Mouse (Mus musculus) heart, embryonic 15.5 days (tissue): ENCODE measurements around the gene Rps3. TPM values are rescaled to one million over a fixed set of nuclear protein-coding genes. Genes with fewer than 3 reads are reported as not detected.
A peak's percentile ranks its signal among the peaks of the same experiment; 100 is the strongest.

Source experiments
- ATAC-seq: fragments of 200-750 bp; cut with Nextera tagmentation; replicated peaks from 2 replicates; pipeline ENCODE4 v1.8.0; 2017; ENCODE audit warnings: low read depth, moderate TSS enrichment; ENCODE audit not compliant: insufficient number of reproducible peaks, insufficient read depth, low FRiP score
- H3K27ac ChIP-seq: fragments of 300-500 bp; sonication (generic); 2 replicates; pipeline ENCODE4 v1.5.1; 2015; ENCODE audit warnings: mild to moderate bottlenecking, inconsistent platforms
- H3K27me3 ChIP-seq: fragments of 300-500 bp; sonication (generic); 2 replicates; pipeline ENCODE4 v1.6.1; 2015; ENCODE audit warnings: inconsistent platforms
- H3K36me3 ChIP-seq: fragments of 300-500 bp; sonication (generic); 2 replicates; pipeline ENCODE4 v1.6.1; 2015; ENCODE audit warnings: mild to moderate bottlenecking, inconsistent platforms
- H3K4me1 ChIP-seq: fragments of 300-500 bp; sonication (generic); replicated peaks from 2 replicates; pipeline ENCODE4 v1.6.1; 2015; ENCODE audit warnings: inconsistent platforms
- H3K4me2 ChIP-seq: fragments of 300-500 bp; sonication (generic); 2 replicates; pipeline ENCODE4 v1.6.1; 2015; ENCODE audit warnings: inconsistent platforms, mild to moderate bottlenecking, moderate library complexity
- H3K4me3 ChIP-seq: fragments of 300-500 bp; sonication (generic); 2 replicates; pipeline ENCODE4 v1.5.1; 2015; ENCODE audit warnings: mild to moderate bottlenecking, inconsistent platforms
- H3K9ac ChIP-seq: fragments of 300-500 bp; sonication (generic); 2 replicates; pipeline ENCODE4 v1.6.1; 2015; ENCODE audit warnings: mild to moderate bottlenecking, inconsistent platforms
- H3K9me3 ChIP-seq: fragments of 300-500 bp; sonication (generic); replicated peaks from 2 replicates; pipeline ENCODE4 v1.6.1; 2016; ENCODE audit warnings: inconsistent platforms
- whole genome bisulfite sequencing: fragments of 180-500 bp; shearing (Covaris S2); methylation state at CpG from one replicate; pipeline ENCODE4 v1.1.7; 2015; ENCODE audit warnings: mixed read lengths; 5-methylcytosine and 5-hydroxymethylcytosine counted together
- polyA plus RNA-seq: library from polyadenylated mRNA; unstranded; fragments of >200 nt; fragmentation: Nextera tagmentation; extraction: Ambion mirVana; gene quantifications from 2 replicates; pipeline ENCODE4 v1.2.1, GENCODE M21; 2015

Rps3 gene
- polyA plus RNA-seq, 1 experiment from 2014 or later = 490 TPM

DNA sequence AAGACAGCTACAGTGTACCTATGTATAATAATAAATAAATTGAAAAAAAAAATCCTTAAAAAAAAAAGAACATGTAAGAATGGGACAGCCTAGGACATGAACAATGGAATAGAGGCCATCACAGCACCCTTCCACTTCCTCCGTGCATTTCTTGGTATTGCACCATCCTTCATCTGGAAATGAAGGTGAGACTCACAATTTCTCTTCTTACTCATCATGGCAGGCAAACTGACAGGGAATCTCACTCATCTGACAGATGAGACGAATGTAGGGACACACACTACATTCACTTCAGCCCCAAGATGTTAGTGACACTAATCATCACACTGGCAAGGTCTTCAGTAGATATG is 8.0 kb downstream of the Rps3 start:
- Histone ChIP-seq H3K4me2 (no peak overlapping the region), H3K36me3 (peaks cover 58% of the 10 kb centered on the region), H3K4me1 (peaks cover 25% of the 10 kb centered on the region), H3K4me3 (no peak overlapping the region), H3K27me3 (no peaks in the 10 kb centered on the region), H3K9me3 (no peaks in the 10 kb centered on the region), H3K9ac (no peak overlapping the region), H3K27ac (no peak overlapping the region)
- WGBS = 82% methylated on average over 2 of the region's 2 CpGs
- no peak for ATAC-seq

- 48% methylated on average over 12 of the region's 12 CpGs for WGBS
- Histone ChIP-seq H3K4me2 (no peak overlapping the region), H3K36me3 (peaks cover 53% of the 10 kb centered on the region), H3K9ac (no peak overlapping the region), H3K4me1 (peaks cover 22% of the 10 kb centered on the region), H3K9me3 (no peaks in the 10 kb centered on the region), H3K4me3 (no peak overlapping the region), H3K27ac (no peak overlapping the region; the same call in 1 of the 2 replicates), H3K27me3 (no peaks in the 10 kb centered on the region)
- peak; percentile 64 for ATAC-seq
These were observed 8.5 kb downstream of the Rps3 start for GRCm38 (mm10) chr7:99474836-99475561.

DNA sequence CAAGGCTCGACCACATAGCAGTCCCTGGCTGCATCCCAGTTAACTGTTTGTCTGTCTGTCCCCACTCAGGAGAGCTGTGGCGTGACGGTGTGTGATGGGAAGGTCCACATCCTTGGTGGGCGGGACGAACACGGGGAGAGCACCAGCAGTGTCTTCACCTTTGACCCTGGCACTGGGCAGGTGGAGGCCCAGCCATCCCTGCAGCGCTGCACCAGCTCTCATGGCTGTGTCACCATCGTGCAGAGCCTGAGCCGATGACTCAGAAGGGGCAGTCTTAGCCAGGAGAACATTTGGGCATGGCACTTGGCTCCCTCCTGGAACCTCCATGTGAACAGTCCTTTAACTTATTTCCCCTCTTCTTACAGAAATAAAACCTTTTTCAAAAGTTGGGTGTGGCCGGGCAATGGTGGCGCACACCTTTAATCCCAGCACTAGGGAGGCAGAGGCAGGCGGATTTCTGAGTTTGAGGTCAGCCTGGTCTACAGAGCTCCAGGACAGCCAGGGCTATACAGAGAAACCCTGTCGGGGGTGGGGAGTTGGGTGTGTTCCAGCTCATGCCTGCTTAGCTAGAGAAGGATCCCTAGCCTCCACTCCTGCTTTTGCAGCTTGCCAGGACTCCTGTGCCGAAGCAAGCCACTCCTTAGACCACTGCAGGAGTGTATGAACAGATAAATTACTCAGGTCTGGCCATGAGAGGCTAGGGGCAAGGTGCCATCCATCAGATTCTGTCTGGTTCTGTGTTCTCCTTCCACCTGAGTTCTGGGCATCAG is 9.7 kb downstream of the Rps3 start:
- Histone ChIP-seq H3K27me3 (no peaks in the 10 kb centered on the region), H3K27ac (no peak overlapping the region), H3K9ac (no peak overlapping the region), H3K36me3 (peaks cover 41% of the 10 kb centered on the region), H3K9me3 (no peaks in the 10 kb centered on the region), H3K4me3 (no peak overlapping the region), H3K4me1 (peaks cover 25% of the 10 kb centered on the region), H3K4me2 (no peak overlapping the region)
- no peak for ATAC-seq
- WGBS = 74% methylated on average over 14 of the region's 14 CpGs

DNA sequence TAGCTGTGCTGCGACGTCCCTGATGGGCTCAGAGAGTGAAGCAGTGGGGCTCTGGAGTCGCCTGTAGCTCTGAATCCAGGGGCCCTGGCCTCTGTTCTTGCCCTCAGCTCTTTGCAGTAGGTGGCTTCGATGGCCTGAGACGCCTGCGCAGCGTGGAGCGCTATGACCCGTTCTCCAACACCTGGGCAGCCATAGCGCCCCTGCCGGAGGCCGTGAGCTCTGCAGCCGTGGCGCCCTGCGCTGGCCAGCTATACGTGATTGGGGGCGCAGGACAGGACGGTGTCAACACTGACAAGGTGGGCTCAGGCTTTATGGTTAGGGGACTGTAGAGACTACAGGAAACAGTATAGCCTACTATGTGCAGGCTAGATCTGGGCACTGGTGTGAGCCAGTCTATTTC is 12.0 kb downstream of the Rps3 start:
- Histone ChIP-seq H3K27me3 (no peaks in the 10 kb centered on the region), H3K4me1 (peaks cover 43% of the 10 kb centered on the region), H3K36me3 (peaks cover 22% of the 10 kb centered on the region), H3K4me3 (no peak overlapping the region), H3K4me2 (no peak overlapping the region), H3K27ac (no peak overlapping the region), H3K9me3 (no peaks in the 10 kb centered on the region), H3K9ac (no peak overlapping the region)
- no peak for ATAC-seq
- 62% methylated on average over 18 of the region's 18 CpGs for WGBS

- Histone ChIP-seq H3K4me2 (no peak overlapping the region), H3K9me3 (no peaks in the 10 kb centered on the region), H3K4me1 (peaks cover 50% of the 10 kb centered on the region), H3K27me3 (no peaks in the 10 kb centered on the region), H3K4me3 (no peak overlapping the region), H3K27ac (peak overlapping the region; percentile 88), H3K9ac (no peak overlapping the region), H3K36me3 (peaks cover 14% of the 10 kb centered on the region)
- no peak for ATAC-seq
- WGBS = 80% methylated on average over 17 of the region's 17 CpGs
These were observed 13.7 kb downstream of the Rps3 start for GRCm38 (mm10) chr7:99469680-99470405.

DNA sequence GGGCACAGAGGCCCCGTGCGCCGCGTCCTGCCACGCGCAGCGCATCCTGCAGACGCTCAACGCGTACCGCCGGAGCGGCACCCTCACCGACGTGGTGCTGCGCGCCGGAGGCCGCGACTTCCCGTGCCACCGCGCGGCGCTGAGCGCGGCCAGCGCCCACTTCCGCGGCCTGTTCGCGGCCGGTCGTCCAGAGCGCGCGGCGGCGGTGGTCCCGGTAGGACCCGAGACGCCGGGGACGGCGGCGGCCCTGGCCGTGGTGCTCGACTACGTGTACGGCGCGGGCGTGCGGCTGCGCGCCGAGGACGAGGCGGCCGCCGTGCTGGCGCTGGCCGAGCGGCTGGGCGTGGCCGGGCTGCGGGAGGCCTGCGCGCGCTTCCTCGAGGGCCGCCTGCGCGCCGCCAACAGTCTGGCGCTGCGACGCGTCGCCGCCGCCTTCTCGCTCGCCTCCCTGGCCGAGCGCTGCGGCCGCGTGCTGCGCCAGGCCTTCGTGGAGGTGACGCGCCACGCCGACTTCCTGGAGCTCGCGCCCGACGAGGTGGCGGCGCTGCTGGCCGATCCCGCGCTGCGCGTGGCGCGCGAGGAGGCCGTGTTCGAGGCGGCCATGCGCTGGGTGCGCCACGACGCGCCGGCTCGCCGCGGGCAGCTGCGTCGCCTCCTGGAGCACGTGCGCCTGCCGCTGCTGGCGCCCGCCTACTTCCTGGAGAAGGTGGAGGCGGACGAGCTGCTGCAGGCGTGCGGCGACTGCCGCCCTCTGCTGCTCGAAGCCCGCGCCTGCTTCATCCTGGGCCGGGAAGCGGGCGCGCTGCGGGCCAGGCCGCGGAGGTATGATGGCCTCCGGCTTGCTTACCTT is 15.0 kb downstream of the Rps3 start:
- Histone ChIP-seq H3K27ac (peak overlapping the region; percentile 88), H3K27me3 (no peaks in the 10 kb centered on the region), H3K4me3 (peak overlapping the region; percentile 55), H3K4me2 (peak overlapping the region; percentile 72), H3K9me3 (no peaks in the 10 kb centered on the region), H3K4me1 (peaks cover 40% of the 10 kb centered on the region), H3K36me3 (peaks cover 13% of the 10 kb centered on the region), H3K9ac (peak overlapping the region; percentile 54)
- peak; percentile 69 for ATAC-seq
- WGBS = 2% methylated on average over 143 of the region's 145 CpGs

GRCm38 (mm10) chr7:99467916-99468282 is 15.6 kb downstream of the Rps3 start:
- Histone ChIP-seq H3K27me3 (no peaks in the 10 kb centered on the region), H3K4me1 (peaks cover 40% of the 10 kb centered on the region), H3K36me3 (peaks cover 9% of the 10 kb centered on the region), H3K4me2 (peak overlapping the region; percentile 72), H3K27ac (peak overlapping the region; percentile 88), H3K4me3 (peak overlapping the region; percentile 55), H3K9me3 (no peaks in the 10 kb centered on the region), H3K9ac (peak overlapping the region; percentile 54)
- peak; percentile 18 for ATAC-seq
- 17% methylated on average over 11 of the region's 11 CpGs for WGBS

DNA sequence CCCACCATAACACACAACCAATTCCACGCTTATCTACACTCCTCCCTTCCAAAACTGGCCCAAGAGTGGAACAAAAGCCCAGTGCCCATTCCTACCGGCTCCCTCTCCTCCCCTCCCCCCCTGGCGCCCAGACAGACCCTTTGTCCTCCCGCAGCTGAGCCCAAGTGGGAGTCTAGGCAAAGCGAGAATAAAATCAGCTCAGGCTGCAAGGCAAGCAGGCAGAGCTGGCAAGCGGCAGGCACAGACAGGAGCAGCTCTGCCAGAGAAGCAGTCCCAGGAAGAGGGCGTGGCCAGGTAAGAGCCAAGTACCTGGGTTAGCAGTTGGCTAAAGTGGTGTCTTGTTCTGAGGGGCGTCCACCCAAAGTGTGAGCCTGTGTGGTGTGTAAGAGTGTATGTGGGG is 17.7 kb downstream of the Rps3 start, which contains the start of gene Klhl35:
Klhl35 (plus strand) TSS at position 194 of the 400 bp plus-strand sequence.
- no peak within 1 kb of the TSS for H3K27ac ChIP-seq
- no peak within 1 kb of the TSS for H3K4me3 ChIP-seq
- no peaks in the 10 kb centered on the region for H3K27me3 ChIP-seq
- 29% methylated on average over 8 of the region's 8 CpGs for WGBS
- H3K36me3 ChIP-seq = peaks cover 11% of the 10 kb centered on the region; the same call in 1 of the 2 replicates
- H3K9ac ChIP-seq = no peak within 1 kb of the TSS
- H3K4me2 ChIP-seq = peak within 1 kb of the TSS; percentile 72
- no peaks in the 10 kb centered on the region for H3K9me3 ChIP-seq
- peaks cover 40% of the 10 kb centered on the region for H3K4me1 ChIP-seq
- no peak for ATAC-seq

GRCm38 (mm10) chr7:99463120-99463519 is 20.4 kb downstream of the Rps3 start:
- Histone ChIP-seq H3K9ac (no peak overlapping the region), H3K36me3 (peaks cover 30% of the 10 kb centered on the region; the same call in 1 of the 2 replicates), H3K4me1 (peaks cover 24% of the 10 kb centered on the region), H3K4me2 (no peak overlapping the region), H3K27ac (no peak overlapping the region), H3K4me3 (no peak overlapping the region), H3K27me3 (no peaks in the 10 kb centered on the region), H3K9me3 (no peaks in the 10 kb centered on the region)
- WGBS = 70% methylated on average over 2 of the region's 2 CpGs
- ATAC-seq = no peak

- WGBS = 85% methylated on average over 15 of the region's 15 CpGs
- Histone ChIP-seq H3K4me1 (no peaks in the 10 kb centered on the region; the same call in 1 of the 2 replicates), H3K36me3 (peaks cover 30% of the 10 kb centered on the region; the same call in 1 of the 2 replicates), H3K9me3 (no peaks in the 10 kb centered on the region), H3K9ac (no peak overlapping the region), H3K4me2 (no peak overlapping the region), H3K4me3 (no peak overlapping the region), H3K27me3 (no peaks in the 10 kb centered on the region), H3K27ac (no peak overlapping the region)
- no peak for ATAC-seq
These were observed 23.5 kb downstream of the Rps3 start for GRCm38 (mm10) chr7:99459888-99460652.
